Mouse (Mus musculus) urinary bladder, postnatal 10 days (tissue): ENCODE results near the gene Tom1l2.

Experiments
- DNase-seq: peaks from one replicate; pipeline ENCODE4 v3.0.0; 2022; ENCODE audit warnings: low spot score

Gene Tom1l2

DNA sequence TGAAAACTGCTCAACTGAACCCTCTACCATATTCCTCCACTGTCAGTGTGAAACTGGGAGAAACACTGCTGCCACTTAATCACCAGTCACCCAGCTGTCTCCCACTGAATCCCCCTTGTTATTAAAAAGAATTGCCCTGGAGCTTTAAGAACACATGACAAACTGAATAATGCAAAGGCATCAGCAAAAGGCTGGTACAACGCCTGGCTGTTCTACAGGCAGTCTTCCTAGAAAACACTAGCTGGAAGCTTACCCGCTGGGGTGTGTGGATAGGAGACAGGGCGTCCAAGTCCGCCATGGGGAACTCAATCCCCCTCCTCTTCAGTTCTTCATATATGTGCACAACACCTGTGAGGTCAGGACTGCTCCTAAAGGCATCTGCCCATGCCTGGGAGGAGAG lies 90.3 kb downstream of the Tom1l2 start:
- DNase-seq: no peak

DNA sequence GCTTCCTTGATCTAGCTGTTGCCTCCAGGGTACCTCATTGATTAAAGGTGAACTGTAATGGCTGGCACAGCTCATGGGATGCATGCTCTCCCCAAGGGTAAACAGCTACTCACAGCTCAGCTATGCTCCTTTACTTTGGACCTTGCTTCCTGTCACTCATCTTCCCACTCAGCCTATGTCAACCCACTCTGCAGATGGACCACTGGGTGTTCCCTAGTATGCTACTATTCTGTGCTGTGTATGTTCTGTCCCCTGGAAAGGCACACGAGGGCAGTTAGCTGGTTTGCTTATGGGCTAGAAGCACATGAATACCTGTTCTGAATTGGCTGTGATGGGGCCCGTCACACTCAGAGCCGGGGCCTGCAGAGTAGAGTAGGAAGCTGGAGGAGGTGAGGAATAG lies 92.0 kb downstream of the Tom1l2 start:
- DNase-seq: no peak

DNA sequence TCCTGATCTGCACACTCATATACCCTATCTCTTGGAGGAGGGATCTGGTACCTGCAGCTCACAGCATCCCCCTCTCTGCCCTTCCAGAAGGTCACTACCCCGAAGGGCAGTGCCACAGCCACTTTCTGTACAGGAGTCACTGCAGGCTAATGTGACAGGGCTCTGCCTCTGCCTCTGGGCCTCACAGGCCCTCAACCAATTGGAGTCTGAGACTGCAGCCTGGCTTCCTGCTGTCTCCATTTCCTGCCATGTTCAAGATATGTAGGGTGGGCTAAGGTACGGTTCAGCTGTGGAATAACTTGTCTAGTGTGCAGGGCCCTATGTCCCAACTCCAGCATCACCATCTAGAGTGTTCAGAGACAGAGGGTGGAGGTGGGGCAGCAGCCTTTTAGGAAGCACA lies 95.0 kb downstream of the Tom1l2 start:
- DNase-seq: no peak

DNA sequence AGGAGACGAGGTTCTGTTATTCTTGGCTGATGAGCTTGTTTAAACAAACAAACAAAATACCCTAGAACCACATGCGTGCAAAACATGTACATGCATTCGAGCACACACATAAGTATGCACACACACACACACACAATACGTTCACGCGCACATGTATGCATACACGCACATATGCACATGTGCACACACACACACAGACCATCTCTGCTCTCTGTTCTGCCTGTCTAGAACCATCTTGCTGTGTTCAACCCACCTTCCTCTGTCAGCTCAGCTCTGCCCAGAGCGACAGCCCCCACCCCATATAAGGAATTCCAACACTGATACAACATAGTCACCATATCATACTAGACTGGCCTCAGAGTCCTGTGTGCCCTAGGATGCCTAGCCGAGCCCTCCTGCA lies 96.0 kb downstream of the Tom1l2 start:
- no peak for DNase-seq

DNA sequence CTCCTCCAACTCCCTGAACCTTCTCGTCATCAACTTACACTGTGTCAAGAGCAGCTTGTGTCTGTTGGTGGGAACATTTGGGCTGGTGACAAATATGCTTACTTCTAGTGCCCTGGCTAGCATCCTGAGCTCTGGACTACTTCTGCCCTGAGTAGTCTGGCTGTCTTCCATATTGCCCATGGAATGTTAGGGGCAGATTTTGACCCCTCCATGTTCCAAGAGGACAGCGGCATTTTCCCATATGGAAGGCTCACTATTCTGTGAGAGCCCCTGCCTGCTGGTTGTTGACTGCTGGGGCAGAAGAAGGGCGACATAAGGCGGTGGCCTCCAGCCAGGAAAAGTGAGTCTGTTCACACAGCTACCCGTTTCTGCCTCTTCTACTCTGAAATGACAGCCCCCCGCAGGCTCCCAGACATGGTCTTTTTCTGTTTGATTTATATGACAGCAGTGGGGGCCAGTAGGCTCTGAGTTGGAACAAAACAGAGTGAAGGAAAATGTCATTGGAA lies 96.5 kb downstream of the Tom1l2 start:
- DNase-seq: no peak

DNA sequence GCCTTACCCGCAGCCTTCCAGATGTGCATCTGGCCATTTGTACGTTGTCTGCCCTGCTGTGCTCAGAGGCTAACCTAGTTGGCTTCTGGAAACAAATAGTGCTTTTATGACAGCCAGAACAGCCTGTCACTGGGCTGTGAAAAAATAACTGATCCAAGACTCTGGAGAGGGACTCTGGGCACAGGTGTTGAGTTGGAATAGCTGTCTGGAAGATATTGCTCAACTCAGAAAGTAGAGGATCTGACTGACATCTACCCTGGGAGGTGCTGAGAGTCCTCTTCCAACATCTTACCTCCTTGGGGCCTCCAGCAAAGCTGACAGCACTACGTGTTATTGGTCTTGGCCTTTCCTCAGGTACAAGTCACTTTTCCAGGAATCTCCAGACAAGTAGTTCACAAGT lies 97.1 kb downstream of the Tom1l2 start:
- DNase-seq: no peak

DNA sequence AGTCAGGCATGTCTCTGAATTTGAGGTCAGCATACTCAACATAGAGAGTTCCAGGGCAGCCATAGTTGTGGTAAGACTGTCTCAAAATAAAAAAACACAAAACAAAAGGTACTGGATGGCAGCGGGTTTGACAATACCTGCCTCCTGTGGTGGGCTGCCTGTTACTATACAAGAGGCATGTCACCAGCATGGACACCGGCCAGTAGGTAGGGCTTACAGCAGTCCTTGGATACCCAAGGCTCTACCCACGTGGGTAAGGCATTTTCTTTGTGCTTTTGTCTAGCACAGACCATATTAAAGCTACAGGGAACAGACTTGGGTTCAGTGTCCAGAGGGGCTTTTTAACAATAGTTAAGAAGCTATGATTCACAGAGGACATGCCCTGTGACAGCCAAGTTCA lies 97.5 kb downstream of the Tom1l2 start:
- DNase-seq: no peak

DNA sequence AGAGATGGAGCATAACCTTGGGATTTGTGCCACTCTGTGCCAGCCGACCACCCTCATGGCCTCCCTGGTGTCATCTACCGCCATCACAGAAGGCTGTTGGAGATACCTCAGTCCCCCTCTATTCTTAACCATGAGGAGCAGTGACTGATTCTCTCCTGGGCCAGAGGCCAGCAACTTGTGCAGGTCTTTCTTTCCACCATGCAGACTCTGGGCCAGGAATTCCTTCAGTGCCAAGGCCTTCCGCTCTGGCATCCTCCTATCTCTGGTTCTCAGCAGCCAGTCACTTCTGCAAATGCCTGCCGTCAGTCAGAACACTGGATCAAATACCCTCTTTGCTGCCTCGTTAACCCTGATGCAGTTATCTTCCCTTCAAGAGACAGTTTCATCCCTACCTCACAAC lies 98.4 kb downstream of the Tom1l2 start:
- no peak for DNase-seq

DNA sequence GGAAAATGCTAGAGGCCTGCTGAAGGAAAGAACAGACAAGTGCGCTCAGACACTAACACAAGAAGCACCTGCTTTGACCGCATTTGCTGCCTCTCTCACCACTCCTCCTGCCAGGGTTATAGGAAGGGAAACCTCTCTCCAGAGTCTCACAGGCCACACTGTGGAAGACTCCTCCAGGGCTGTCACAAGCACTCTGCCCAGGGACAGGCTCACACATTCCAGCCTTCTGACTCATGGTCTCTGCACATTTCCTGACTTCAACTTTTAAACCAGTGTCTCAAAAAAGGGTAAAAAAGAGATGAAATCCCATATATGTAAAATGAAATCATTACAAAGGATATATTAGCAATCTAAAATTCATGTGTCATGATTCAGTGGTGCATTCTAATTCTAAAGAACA lies 99.2 kb downstream of the Tom1l2 start:
- DNase-seq: no peak

DNA sequence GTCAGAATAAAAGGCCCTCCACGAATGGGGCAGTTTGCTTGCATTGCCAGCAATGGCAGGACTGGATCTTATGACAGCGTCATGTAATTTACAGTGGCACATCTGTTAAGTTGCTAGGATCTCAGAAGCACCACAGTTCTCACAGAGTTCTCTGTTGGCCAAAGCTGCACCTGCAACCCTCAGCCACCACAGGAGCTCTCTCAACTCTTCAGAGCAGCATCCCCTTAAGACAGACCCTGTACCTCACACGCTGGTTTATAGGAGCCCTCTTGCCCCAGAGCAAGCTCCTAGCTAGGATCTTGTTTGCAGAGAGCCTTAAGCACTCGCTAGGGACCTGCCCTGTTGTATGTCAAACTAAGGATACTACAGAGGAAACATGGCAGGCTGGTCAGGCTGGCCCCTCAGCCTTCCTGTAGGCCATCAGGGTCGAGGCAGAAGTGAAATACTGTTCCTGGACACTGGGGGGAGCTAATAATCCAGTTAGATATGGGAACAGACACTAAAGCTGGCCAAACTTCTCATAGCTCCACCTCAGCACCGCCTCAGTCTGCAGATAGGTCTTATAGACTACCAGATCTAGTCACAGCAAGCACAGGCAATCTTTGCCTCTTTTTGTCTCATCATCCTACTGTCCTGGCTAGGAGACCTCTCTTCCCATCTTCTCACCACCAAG lies 101.6 kb downstream of the Tom1l2 start:
- DNase-seq: no peak

DNA sequence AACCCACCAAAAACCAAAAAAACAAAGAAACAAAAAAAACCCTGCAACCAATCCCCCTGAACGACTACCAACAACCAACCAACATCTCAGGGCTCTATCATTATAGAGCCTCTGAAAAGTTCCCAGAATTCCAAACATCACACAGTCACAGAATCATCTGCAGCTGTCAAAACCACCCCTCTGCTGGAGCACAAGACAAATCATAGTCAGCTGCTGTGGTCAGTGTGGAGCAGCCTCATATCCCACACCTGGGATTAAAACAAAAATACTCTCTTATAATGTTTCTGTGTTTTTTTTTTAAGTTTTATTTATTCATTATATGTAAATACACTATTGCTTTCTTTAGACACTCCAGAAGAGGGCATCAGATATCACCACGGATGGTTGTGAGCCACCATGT lies 102.8 kb downstream of the Tom1l2 start:
- DNase-seq: no peak

DNA sequence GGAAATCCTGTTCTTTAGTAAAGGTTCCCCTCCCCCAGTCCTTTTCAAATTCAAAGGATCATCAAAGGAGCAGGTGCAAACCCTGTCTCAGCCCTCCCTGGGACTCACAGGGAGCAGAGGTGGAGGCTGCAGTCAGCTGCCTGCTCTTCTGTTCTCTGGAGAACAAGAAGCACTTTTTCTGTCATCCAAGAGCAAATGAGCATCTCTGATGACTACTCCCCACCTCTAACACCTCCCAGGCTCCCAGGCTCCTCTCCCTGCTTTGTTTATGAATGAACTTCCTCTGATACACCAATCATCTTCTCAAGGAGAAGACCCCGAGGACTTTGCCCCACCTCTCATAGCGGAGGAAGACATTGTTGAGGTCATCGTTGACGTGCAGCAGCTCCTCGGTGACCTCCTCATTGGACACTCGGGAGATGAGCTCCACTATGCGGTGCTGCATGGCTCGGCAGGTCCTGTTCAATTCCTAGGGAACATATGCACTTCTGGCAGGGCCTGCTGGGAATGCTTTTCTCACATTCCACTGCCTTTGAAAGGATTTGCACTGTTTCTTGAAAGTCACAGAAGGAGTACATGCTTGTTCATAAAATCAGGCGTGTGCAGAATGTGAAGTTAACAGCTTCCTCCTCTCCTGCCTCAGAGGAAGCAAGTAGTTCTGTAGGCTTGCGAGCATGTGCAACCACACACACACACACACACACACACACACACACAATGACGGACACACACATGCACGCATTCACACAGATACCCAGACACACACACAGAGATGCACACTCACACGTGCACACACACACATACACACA lies 103.9 kb downstream of the Tom1l2 start:
- no peak for DNase-seq

DNA sequence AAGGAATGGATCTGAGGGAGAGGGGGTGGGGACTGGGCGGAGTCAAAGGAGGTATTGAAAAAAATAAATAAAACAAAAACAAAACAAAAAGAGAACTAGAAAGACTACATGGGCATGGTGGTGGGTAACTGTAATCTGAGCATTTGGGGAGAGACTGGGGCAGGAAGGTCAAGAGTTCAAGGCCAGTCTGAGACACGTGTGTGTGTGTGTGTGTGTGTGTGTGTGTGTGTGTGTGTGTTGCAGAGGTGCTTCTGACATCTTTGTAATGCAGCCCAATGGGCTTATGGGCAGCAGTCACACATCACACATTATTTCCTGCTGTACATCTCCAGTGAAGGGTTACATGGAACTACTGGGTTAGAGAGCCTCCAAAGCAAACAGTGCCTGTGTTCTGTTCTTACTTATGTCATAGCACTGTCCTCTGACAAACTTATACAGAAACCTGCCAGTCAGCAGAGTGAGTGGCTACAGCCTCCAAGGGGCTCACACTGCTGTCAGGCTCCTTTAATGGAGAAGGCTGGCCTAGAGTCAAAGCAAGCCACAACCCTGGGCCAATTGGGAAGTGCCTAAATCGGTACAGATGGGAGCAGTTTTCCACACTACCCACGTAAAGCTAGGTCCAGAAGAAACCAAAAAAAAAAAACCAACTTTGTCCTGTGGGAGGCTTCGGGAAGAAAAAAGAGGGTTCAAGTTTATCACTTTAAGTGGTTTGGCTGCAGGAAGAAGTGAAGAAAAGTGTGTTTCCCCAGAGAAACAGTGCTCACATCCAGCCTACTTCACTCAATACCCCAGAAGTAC lies 104.8 kb downstream of the Tom1l2 start:
- DNase-seq: no peak

DNA sequence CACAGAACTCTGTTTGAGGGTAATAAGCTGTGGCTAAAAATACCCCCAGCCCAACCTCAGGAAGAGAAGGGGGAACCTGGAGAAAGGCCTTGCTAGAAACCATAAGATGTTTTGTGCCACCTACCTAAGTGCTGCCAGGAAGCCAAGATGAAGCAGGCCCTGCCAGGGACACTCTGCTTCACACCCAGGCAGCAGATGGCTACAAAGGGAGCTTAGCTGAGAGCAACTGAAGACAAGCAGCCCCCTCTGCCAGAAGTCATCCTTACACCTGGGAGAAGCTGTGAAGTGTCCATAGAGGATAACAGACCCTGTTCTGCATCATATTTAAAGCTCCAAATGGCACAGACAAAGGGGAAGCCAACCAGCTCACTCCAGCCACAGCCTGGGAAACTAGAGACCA lies 106.6 kb downstream of the Tom1l2 start:
- no peak for DNase-seq

DNA sequence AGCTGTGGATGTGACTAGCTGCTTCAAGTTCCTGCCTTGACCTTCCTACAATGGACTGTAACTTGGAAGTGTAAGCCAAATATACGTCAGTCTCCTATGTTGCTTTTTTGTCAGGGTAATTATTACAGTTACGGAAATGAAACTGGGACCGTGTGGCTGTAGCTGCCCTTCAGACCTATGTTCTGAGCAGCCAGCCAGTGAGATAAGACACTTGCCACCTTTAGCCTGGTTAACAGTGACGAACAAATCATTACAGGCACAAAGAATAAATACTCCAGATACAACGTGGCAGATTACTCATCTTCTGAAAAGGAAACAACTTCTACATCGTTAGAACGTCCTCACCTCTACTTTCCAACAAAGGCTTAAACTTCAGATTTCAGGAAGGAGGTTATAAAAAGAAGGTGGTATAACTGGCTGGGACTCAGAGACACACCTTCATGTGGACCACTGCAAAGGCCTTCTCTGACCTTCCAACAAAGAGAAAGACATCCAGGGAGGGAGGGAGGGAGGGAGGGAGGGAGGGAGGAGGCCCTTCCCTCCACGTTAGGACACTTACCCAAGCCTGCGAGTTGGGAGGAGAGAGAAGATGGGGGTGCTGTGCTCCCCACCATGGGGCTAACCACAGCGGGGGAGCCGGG lies 108.1 kb downstream of the Tom1l2 start:
- no peak for DNase-seq

DNA sequence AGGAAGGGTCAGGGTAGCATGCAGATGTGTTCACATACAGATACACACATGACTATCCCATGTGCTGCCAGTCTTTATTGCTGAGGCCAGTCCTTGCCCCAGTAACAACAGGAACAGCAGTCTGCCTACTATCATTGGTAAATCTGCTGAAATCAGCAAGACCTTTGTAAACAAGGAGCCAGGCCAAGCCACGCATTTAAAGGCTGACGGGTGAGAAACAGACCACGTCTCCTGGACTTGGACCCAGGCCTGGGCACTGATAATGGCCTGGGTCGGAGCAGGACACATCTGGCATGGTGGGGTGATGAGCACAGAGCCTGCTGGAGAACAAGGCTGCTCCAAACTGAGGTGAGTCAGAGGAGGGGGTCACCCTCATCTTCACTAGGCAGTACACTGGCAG lies 112.2 kb downstream of the Tom1l2 start:
- DNase-seq: no peak

DNA sequence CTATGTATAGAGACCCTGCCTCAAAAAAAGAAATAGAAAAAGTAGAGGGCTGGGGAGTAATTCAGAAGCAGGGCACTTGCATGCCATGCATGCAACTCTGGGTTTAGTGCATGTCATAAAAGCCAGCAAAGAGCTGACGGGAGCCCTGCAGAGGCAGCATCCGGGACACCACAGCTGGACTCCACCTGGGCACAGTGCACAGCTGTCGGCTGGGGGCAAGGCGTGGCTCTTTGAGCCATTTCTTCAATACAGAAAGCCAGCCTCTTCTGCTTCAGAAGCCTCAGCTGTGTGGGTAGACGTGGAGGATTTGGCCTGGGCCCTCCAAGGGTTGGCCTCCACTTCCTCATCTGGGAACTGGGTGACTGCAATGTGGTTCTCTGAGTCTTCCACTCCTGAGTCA lies 117.4 kb downstream of the Tom1l2 start:
- DNase-seq: no peak

DNA sequence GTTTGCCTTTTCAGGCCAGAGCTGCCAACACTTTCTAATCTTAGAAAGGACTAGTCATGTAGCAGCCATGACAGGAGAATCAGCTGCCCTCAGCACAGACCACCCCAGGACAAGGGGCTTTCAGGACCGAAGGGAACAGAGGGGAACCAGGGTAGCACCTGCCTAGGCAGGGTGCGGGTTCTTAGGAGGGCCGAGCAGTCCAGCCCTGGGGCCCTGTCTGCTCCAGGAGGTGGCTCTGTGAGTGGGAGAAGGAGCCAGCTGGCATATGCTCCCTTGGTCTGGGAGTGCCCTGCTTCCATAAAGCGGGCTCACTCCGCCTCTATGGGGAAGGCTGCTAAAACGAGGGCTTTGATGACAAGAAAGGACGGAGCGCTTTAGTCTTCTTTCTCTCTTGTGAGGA lies 119.5 kb downstream of the Tom1l2 start:
- no peak for DNase-seq

DNA sequence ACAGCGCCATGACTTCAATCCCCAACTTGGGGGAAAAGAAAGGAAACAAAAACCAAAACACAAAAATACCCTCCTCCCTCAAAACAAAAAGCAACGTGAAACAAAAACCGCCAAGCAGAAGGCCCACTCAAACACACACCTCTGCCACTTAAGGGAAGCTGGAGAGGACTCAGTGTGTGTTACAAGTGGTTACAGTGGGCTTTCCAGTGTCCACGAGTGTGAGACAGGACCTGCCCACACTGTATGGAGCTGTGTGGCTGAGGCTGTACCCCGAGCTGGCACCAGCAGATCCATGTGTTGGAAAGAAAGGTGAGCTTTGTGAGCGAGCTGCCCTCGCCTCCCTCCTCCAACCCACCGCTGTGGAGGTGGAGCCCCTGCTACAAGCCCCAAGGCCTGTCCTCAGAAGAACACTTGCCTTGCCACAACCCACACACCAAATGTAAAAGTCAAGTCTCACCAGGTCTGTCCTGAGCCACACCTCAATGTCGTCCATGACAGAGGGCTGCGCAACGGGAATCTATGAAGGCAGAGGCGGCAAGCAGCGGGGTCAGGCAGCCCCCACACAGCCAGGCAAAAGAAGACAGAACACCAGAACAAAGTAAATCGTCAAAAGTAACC lies 120.2 kb downstream of the Tom1l2 start:
- no peak for DNase-seq

DNA sequence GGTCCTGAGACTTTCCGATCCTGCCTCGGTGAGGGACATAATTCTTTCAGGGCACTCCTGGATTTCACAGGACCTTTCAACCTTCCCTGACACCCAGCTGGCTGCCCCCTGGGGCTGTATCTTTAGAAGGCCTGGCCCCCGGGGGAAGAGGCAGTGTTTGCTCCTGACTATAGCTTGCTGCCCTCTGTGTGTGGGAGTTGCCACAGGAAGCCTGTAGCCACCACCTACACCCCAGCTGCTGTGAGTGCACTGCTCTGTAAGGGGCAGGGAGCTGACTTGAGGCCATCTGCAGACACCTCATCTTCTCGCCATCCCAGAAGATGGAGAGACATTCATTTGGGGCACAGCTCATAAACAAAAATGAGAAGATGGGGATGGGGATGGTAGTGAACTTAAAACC lies 120.8 kb downstream of the Tom1l2 start:
- no peak for DNase-seq

DNA sequence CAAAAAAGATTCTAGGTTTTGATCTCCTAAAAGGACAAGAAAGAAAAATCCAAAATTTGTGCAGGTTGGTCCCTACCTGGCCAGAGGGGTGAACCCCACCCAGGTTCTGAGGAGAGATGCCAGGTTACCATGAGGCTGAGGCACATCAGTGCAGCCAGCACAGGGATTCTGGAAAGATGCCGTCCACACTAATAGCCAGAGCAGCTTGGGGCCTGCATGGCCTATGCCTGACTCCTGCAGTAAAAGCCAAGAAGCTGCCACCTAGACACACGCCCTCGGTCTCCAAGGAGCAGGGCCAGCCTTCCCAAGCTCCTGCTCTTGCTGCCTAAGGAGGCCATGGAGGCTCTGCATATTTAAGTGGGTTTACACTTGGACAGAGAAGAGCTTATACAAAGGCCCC lies 121.4 kb downstream of the Tom1l2 start:
- no peak for DNase-seq

DNA sequence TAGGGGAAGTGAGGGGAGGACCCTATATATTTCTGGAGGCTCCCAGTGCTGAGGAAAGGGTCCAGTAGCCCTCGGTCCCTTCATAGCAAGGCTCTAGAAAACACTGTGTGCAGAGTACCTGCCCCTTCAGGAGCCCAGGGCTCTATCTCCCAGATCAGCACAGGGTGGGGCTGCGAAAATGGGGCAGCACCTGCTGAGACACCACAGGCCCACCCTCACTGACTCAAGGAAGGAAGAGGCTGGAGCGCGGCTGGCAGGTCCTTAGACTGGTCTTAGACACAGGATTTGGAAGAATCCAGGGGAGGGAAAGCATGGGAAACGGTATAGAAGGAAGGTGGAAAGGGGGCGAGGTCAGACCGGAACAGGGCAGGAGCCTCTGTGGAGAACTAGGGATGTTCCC lies 122.2 kb downstream of the Tom1l2 start:
- DNase-seq: no peak
